Mouse (Mus musculus): ENCODE data around the gene Prorsd1.

Prorsd1 gene

GRCm38 (mm10) chr11:29504899-29505625, 9.8 kb downstream of the Prorsd1 start:
- in situ Hi-C loops (cut with MboI, MseI) = no loop called here

- in situ Hi-C loops (cut with MboI, MseI) = no loop called here
These were observed 10.6 kb downstream of the Prorsd1 start for GRCm38 (mm10) chr11:29503948-29504893.

- in situ Hi-C loops (cut with MboI, MseI) = loop anchor here (25.0 kb wide), 1 partner anchor 885 kb away; no protein-coding TSS in a partner anchor
These were observed 17.9 kb downstream of the Prorsd1 start for GRCm38 (mm10) chr11:29496962-29497361.

GRCm38 (mm10) chr11:29493135-29493534, 21.7 kb downstream of the Prorsd1 start:
- in situ Hi-C loops (cut with MboI, MseI) = loop anchor here (25.0 kb wide), 1 partner anchor 881 kb away; no protein-coding TSS in a partner anchor

GRCm38 (mm10) chr11:29474676-29475075, 40.2 kb downstream of the Prorsd1 start:
- in situ Hi-C loops (cut with MboI, MseI) = loop anchor here (25.0 kb wide), 1 partner anchor 862 kb away; no protein-coding TSS in a partner anchor

All from T-helper 1 cell (primary cell).